In the genomic region with DNA sequence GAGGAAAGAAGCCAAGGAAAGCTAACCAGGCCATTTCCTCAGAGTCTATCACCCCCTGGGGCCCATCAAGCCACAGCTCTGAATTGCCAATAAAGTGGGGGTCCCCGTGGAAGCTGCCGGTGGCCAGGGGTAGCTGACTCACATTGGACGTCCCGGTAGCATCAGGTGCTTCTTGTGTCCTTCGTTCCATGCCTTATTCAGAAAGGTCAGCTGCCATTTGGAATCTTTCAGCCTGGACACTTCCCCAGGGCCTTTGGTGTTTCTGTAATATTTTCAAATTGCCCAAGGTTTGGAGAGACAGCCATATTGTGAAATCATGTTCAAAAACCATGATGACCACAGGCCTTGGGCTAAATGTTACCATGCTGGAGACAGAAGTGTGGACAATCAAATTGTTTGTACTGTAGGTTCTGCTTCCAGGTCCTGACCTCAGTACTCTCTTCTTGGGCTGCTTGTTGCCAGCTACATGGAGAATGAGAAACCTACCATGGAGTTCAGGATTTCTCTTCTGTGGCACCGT, we compare ENCODE assay signal across 25 mouse cellular contexts. TPM values are rescaled to one million over a fixed set of nuclear protein-coding genes. Genes with fewer than 3 reads are reported as not detected.
DNase-seq lines count a peak whose midpoint lies in the region; ATAC-seq lines count a peak whose summit lies in the region.
"Had no signal": no experiment of that assay in that cellular context is flagged by ENCODE, and none has a peak within 500 bp of the region (broad histone marks: within the 10 kb centered on the region; RNA-seq: fewer than 3 reads in every experiment).

No protein-coding gene starts in this region.

- H3K4me2 ChIP-seq in heart, embryonic 13.5 days, result no peak overlapping the region
- H3K4me2 ChIP-seq in heart, embryonic 16.5 days (ENCODE audit: low read depth, low read length), result no peak overlapping the region
- H3K4me2 ChIP-seq: embryonic facial prominence, embryonic 12.5 days; forebrain, embryonic 12.5 days; hindbrain, embryonic 12.5 days; liver, embryonic 12.5 days; lung, embryonic 14.5 days; neural tube, embryonic 13.5 days had no signal

- WGBS in heart, embryonic 13.5 days, result 58% methylated on average over 6 of the region's 6 CpGs
- WGBS in heart, embryonic 16.5 days, result 70% methylated on average over 6 of the region's 6 CpGs

- H3K9ac ChIP-seq in heart, embryonic 13.5 days, result no peak overlapping the region
- no peak overlapping the region for H3K9ac ChIP-seq in heart, embryonic 16.5 days (ENCODE audit: low read length)
- H3K9ac ChIP-seq: embryonic facial prominence, embryonic 12.5 days; forebrain, embryonic 12.5 days; hindbrain, embryonic 12.5 days; liver, embryonic 12.5 days; lung, embryonic 14.5 days; neural tube, embryonic 13.5 days had no signal

- H3K27me3 ChIP-seq in heart, embryonic 13.5 days (replicated peaks), result no peaks in the 10 kb centered on the region
- no peaks in the 10 kb centered on the region for H3K27me3 ChIP-seq in heart, embryonic 16.5 days (ENCODE audit: control insufficient read depth, insufficient read depth, low read length)
- H3K27me3 ChIP-seq: embryonic facial prominence, embryonic 12.5 days; forebrain, embryonic 12.5 days; hindbrain, embryonic 12.5 days; liver, embryonic 12.5 days; neural tube, embryonic 13.5 days; Patski had no signal

- H3K27ac ChIP-seq in heart, embryonic 13.5 days (replicated peaks), result peak overlapping the region; percentile 91
- peak overlapping the region; percentile 54 for H3K27ac ChIP-seq in heart, embryonic 16.5 days (ENCODE audit: low read length)
- H3K27ac ChIP-seq: embryonic facial prominence, embryonic 12.5 days; forebrain, embryonic 12.5 days; hindbrain, embryonic 12.5 days; layer of hippocampus, adult 2 months; liver, embryonic 12.5 days; midbrain, embryonic 10.5 days; neural tube, embryonic 13.5 days had no signal

- H3K36me3 ChIP-seq in heart, embryonic 13.5 days, result peaks cover 4% of the 10 kb centered on the region
- H3K36me3 ChIP-seq in heart, embryonic 16.5 days (ENCODE audit: control insufficient read depth, insufficient read depth), result peaks cover 7% of the 10 kb centered on the region
- H3K36me3 ChIP-seq: embryonic facial prominence, embryonic 12.5 days; forebrain, embryonic 12.5 days; hindbrain, embryonic 12.5 days; liver, embryonic 12.5 days; midbrain, embryonic 10.5 days; neural tube, embryonic 13.5 days had no signal

- H3K9me3 ChIP-seq in heart, embryonic 13.5 days, result no peaks in the 10 kb centered on the region
- no peaks in the 10 kb centered on the region for H3K9me3 ChIP-seq in heart, embryonic 16.5 days (replicated peaks; ENCODE audit: control insufficient read depth, low read length)
- H3K9me3 ChIP-seq: embryonic facial prominence, embryonic 12.5 days; forebrain, embryonic 12.5 days; hindbrain, embryonic 12.5 days; liver, embryonic 12.5 days; midbrain, embryonic 10.5 days had no signal

- peaks cover 89% of the 10 kb centered on the region for H3K4me1 ChIP-seq in heart, embryonic 13.5 days
- peaks cover 57% of the 10 kb centered on the region for H3K4me1 ChIP-seq in heart, embryonic 16.5 days (ENCODE audit: control insufficient read depth, insufficient read depth, low read length)
- H3K4me1 ChIP-seq: embryonic facial prominence, embryonic 12.5 days; forebrain, embryonic 12.5 days; hindbrain, embryonic 12.5 days; liver, embryonic 12.5 days; midbrain, embryonic 10.5 days; neural tube, embryonic 13.5 days had no signal

- intact Hi-C loops in heart, postnatal 10 days (cut with DNase I), result no loop called here
- intact Hi-C loops in left cerebral cortex, postnatal 36 days (cut with DNase I), result no loop called here

- no peak for ATAC-seq in heart, embryonic 13.5 days (ENCODE audit: extremely low read depth, insufficient number of reproducible peaks, low FRiP score, low TSS enrichment)
- ATAC-seq in heart, embryonic 16.5 days (replicated peaks; ENCODE audit: extremely low read depth, insufficient read depth, low FRiP score), result no peak
- ATAC-seq: intestine, postnatal 0 days; liver, embryonic 12.5 days; midbrain, embryonic 16.5 days; Patski had no signal

- H3K4me3 ChIP-seq in heart, embryonic 13.5 days, result no peak overlapping the region
- no peak overlapping the region for H3K4me3 ChIP-seq in heart, embryonic 16.5 days (ENCODE audit: low read length)
- H3K4me3 ChIP-seq: embryonic facial prominence, embryonic 12.5 days; erythroblast, embryonic 14.5 days; forebrain, embryonic 12.5 days; hindbrain, embryonic 12.5 days; layer of hippocampus, adult 2 months; liver, embryonic 12.5 days; midbrain, embryonic 10.5 days; myocyte; neural tube, embryonic 13.5 days had no signal

- peak; percentile 92 for DNase-seq in heart, adult 11 months
- no peak for DNase-seq in heart, postnatal 4 days
- no peak for DNase-seq in heart, postnatal 10 days
- peak; percentile 75 for DNase-seq in adipocyte (ENCODE audit: low spot score)
- no peak for DNase-seq in left cerebral cortex, postnatal 36 days (ENCODE audit: low spot score in 2 of 2)
- DNase-seq: cerebellum, adult 11-12 months; cerebellum, postnatal 10 days; gastrocnemius, postnatal 36 days; kidney, postnatal 25 days; lung, embryonic 14.5 days; retina, postnatal 1 day had no signal

RNA-seq across cellular contexts. Expression of gene Pakap, which starts 17.4 kb away (rescaled TPM):
- total RNA-seq in heart, postnatal 4 days (2021), result 10 to 100 TPM; 73.5 to 80.4 TPM
- polyA plus RNA-seq in heart, embryonic 13.5 days (2015; fragmentation: Nextera tagmentation; extraction: Ambion mirVana), result 49.3 and 52.6 TPM in 2 replicates
- 10 to 100 TPM; 60.6 to 62.1 TPM for total RNA-seq in heart, postnatal 10 days (2021)
- 57.5 and 60.2 TPM in 2 replicates for polyA plus RNA-seq in heart, embryonic 16.5 days (2015; fragmentation: Nextera tagmentation; extraction: Ambion mirVana)
- 10 to 100 TPM; 15.8 to 21.2 TPM for total RNA-seq in left cerebral cortex, postnatal 36 days (2021)
- polyA plus RNA-seq: erythroblast, embryonic 14.5 days had no signal

Comparison
In these comparisons a context has a peak if more than half of its experiments do, and no peak if none do; other contexts are left out.
1. DNase-seq: peak in heart, adult 11 months (single experiment) and adipocyte (single experiment); none in heart, postnatal 4 days (single experiment), heart, postnatal 10 days (0 of 2) and left cerebral cortex, postnatal 36 days (0 of 2).